Mouse (Mus musculus) adrenal gland, postnatal 36 days (tissue): Measurements from ENCODE around the gene Dusp10. TPM values are rescaled to one million over a fixed set of nuclear protein-coding genes. Genes with fewer than 3 reads are reported as not detected.

ENCODE experiments used
- DNase-seq, 2 experiments: peaks; one replicate each; pipeline ENCODE4 v3.0.0; 2021; ENCODE audit warnings: mixed read lengths in 1 of 2
- total RNA-seq, 2 experiments: library from RNA; stranded (reverse); gene quantifications; 2 replicates each; pipeline ENCODE4 v1.2.3; 2021

The Dusp10 gene
- total RNA-seq, 2 experiments from 2014 or later, result 9.3 to 12.4 TPM

DNA sequence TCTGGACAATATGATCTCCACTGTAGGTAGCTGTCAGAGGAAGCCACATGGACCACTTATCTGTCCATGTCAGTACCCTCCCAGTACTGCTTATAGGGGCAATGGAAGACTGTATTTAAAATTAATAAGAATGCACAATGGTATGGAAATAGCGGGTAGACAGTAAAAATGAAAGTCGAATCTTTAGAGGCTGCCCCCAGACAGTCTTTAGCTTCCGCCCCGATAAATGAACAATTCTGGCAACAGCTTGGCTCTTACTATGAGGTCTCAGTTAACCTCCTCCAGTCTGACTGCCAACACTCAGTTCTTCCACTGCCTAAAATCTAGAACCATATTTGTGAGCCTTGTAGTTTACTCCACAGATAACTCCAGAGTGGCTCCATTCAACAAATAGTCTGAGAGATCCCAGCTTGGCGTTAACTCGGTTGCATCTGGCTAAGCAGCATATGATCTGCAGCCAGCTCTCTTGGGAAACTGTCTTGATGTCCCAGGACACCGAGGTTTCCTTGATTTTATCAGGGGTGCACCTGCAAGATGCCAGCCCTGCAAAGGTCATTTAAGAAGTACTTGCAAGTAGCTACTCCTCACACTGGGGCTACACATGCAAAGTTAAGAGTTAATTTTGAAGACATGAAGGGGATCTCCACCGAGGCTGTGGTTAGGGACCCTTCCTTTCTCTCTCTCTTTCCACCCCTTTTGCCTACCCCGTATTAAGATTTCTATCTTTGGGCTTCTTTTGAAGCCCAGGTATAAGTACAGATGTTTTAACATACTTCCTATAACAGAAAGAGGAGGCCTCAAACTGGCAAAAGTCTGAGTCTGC lies 88.0 kb downstream of the Dusp10 start:
- DNase-seq, result no peak

DNA sequence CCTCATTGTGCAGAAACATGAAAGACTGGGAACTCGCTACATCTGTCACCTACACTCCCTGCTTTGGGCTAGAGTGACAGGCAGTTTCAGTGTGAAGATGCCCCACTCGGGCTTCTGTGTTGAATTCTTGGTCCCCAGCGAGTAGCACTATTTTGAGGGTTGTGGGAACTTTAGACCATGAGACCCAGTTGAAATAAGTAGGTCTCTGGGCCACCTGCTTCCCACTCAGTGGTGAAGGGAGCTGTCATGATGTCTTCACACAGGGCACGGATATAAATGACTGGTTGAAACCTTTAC lies 88.6 kb downstream of the Dusp10 start:
- no peak for DNase-seq

DNA sequence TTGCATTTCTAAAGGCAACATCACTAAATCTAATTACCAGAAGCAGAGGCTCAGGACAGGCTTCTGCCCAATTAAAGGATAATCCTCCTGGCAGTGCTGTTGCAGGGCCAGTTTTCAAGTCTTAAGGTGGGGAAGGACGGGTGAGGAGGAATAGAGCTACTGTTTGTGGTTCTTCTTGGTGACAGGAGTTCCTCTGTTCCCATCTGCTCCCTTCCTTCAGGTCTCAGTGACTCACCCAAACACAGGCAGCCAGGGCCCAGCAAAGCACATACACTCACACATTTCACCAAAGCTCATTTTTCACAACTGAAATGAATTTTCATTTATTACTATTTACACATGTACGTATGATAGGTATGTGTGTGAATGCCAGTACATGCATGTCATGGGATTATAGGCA lies 93.7 kb downstream of the Dusp10 start:
- DNase-seq, result no peak

GRCm38 (mm10) chr1:184107448-184107847 lies 94.3 kb downstream of the Dusp10 start:
- DNase-seq, result no peak

- DNase-seq, result no peak
Measured at GRCm38 (mm10) chr1:184108254-184108653, 95.2 kb downstream of the Dusp10 start.

DNA sequence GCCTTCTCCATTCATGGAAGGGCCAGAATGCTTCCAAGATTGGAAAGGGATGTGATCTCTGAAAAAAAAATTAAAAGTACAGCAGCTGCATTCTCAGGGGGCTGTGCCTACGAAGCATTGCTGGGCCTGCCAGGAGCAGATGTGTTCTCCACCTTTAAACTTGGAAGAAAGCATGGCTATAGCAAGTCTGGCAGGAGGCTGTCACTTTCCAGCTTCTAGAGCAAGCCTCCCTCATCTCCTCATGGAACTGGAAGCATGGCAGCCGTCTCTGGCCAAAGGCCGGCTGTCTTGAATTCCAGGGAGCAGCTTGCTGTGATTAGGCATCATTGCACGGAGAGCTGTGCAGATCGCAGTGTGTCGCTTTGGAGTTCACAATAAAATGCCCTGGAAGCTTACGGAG lies 104.5 kb downstream of the Dusp10 start:
- DNase-seq, result no peak

GRCm38 (mm10) chr1:184117991-184118390 lies 104.9 kb downstream of the Dusp10 start:
- no peak for DNase-seq

DNA sequence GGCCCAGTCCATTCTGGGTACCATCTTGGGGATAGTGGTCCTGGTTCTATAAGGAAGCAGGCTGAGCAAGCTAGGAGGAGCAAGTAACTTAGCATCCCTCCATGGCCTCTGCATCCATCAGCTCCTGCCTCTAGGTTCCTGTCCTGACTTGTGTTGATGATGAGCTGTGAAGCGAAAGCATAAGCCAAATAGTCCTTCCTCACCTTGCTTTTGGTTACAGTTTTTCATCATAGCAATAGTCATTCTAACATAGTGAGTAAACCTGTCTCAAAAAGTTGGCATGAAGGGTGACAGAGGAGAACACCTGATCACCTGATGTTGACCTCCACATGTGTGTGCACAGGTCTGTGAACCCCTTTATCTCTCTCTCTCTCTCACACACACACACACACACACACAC lies 105.5 kb downstream of the Dusp10 start:
- no peak for DNase-seq

Other genes starting within 250 kb of the Dusp10 start
- 1 to 10 TPM; 1.8 to 2.5 TPM for gene 1700056E22Rik, start 21.0 kb downstream of the Dusp10 start, total RNA-seq